Mouse (Mus musculus) neural tube, embryonic 11.5 days (tissue): Measurements from ENCODE around the gene Ndufc2. TPM values are rescaled to one million over a fixed set of nuclear protein-coding genes. Genes with fewer than 3 reads are reported as not detected.

Experiments used
- ATAC-seq: fragments of 200-750 bp; cut with Nextera tagmentation; 2 replicates; pipeline ENCODE4 v1.8.0; 2017; ENCODE audit warnings: moderate number of reproducible peaks, mild to moderate bottlenecking, moderate TSS enrichment, moderate library complexity; ENCODE audit not compliant: insufficient read depth, low FRiP score, low TSS enrichment
- DNase-seq: peaks from one replicate; pipeline ENCODE4 v3.0.0-alpha.2; 2015; ENCODE audit warnings: low spot score
- H3K27ac ChIP-seq: fragments of 300-500 bp; sonication (generic); 2 replicates; pipeline ENCODE4 v1.5.1; 2014; ENCODE audit warnings: low read depth, mild to moderate bottlenecking, low read length
- H3K27me3 ChIP-seq: fragments of 300-500 bp; sonication (generic); 2 replicates; pipeline ENCODE4 v1.6.1; 2014; ENCODE audit warnings: mild to moderate bottlenecking, low read length, mixed read lengths; ENCODE audit not compliant: control insufficient read depth, insufficient read depth
- H3K36me3 ChIP-seq: fragments of 300-500 bp; sonication (generic); 2 replicates; pipeline ENCODE4 v1.6.1; 2014; ENCODE audit warnings: mild to moderate bottlenecking, low read length, moderate library complexity, mixed read lengths; ENCODE audit not compliant: control insufficient read depth, insufficient read depth
- H3K4me1 ChIP-seq: fragments of 300-500 bp; sonication (generic); 2 replicates; pipeline ENCODE4 v1.6.1; 2014; ENCODE audit warnings: low read length, mixed read lengths; ENCODE audit not compliant: control insufficient read depth, insufficient read depth
- H3K4me2 ChIP-seq: fragments of 300-500 bp; sonication (generic); 2 replicates; pipeline ENCODE4 v1.6.1; 2014; ENCODE audit warnings: low read depth, mild to moderate bottlenecking, moderate library complexity
- H3K4me3 ChIP-seq: fragments of 300-500 bp; sonication (generic); 2 replicates; pipeline ENCODE4 v1.5.1; 2014; ENCODE audit warnings: low read depth, low read length
- H3K9ac ChIP-seq: fragments of 300-500 bp; sonication (generic); 2 replicates; pipeline ENCODE4 v1.6.1; 2014; ENCODE audit warnings: mild to moderate bottlenecking, low read length
- H3K9me3 ChIP-seq: fragments of 300-500 bp; sonication (generic); 2 replicates; pipeline ENCODE4 v1.6.1; 2016; ENCODE audit warnings: low read length; ENCODE audit not compliant: control insufficient read depth
- WGBS: fragments of 180-500 bp; shearing (Covaris S2); extraction: QIAGEN DNeasy Blood & Tissue Kit; methylation state at CpG from one replicate; pipeline ENCODE4 v1.1.7; 2014; 5-methylcytosine and 5-hydroxymethylcytosine counted together
- polyA plus RNA-seq: library from polyadenylated mRNA; unstranded; fragments of >200 nt; fragmentation: Nextera tagmentation; extraction: Ambion mirVana; gene quantifications from 2 replicates; pipeline ENCODE4 v1.2.1, GENCODE M21; 2014

The Ndufc2 gene
- polyA plus RNA-seq: 320 and 333 TPM in 2 replicates

DNA sequence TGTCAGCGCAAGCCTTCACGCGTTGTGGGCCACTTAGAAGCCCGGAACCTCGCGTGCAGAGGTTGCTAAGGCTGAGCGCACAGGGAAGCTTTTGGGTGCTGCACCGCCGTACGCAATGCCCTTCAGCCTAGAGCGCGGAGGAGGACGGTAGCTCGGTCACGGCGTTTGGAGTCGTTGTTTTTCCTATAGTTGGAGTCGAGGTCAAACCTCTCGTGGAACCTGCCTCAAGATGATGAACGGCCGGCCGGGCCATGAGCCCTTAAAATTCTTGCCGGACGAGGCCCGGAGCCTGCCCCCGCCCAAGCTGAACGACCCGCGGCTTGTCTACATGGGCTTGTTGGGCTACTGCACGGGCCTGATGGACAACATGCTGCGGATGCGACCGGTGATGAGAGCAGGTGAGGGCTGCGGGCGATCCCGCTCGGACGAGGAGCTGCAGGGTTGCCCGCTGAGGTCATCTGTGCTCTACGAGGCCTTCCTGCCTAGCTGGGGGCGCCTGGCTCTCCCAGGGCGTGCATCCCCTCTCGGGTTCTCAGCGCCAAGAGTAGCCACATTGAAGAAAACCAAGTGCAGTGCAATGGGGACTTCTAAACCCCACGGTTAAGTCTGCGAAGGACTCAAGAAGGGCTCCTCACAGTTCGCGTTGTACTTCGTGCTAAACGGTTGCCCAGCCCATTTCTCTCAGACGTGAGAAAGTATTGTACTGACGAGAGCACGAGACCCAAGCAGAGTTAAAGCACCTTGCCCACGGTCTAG, at the start of gene Ndufc2:
Ndufc2 (plus strand) TSS at position 44 of the 756 bp plus-strand sequence.
- H3K4me2 ChIP-seq: peak within 1 kb of the TSS; percentile 62
- H3K27me3 ChIP-seq: no peaks in the 10 kb centered on the region
- peak; percentile 88 for DNase-seq
- H3K9me3 ChIP-seq: no peaks in the 10 kb centered on the region
- peaks cover 4% of the 10 kb centered on the region for H3K4me1 ChIP-seq
- peak; percentile 88 for ATAC-seq
- H3K36me3 ChIP-seq: no peaks in the 10 kb centered on the region
- peak within 1 kb of the TSS; percentile 67; the same call in 1 of the 2 replicates for H3K27ac ChIP-seq
- under 1% methylated on average over 54 of the region's 54 CpGs for WGBS
- H3K4me3 ChIP-seq: peak within 1 kb of the TSS; percentile 96
- peak within 1 kb of the TSS; percentile 83 for H3K9ac ChIP-seq

DNA sequence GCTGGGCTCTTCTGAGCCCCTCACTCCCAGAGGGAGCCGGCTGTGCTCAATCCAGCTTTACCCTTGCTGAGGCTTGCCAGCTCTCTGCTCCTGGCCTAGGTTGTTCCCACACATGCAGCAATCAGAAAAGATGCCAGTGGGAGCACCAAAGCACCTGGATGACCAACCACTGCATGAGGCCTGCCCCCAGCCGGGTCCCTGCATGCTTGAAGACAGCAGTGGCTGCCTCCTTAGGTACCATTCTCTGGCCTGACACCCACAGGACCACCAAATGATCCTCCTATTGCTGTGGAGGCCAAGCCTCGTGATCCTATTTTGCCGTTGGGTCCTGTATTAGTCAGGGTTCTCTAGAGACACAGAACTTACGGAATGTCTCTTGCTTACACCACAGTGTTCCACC, 48.9 kb upstream of the Ndufc2 start:
- DNase-seq (no peak), ATAC-seq (no peak)
- Histone ChIP-seq H3K27ac (no peak overlapping the region), H3K4me1 (no peaks in the 10 kb centered on the region), H3K9me3 (no peaks in the 10 kb centered on the region), H3K36me3 (no peaks in the 10 kb centered on the region), H3K9ac (no peak overlapping the region), H3K27me3 (no peaks in the 10 kb centered on the region), H3K4me3 (no peak overlapping the region), H3K4me2 (no peak overlapping the region)
- WGBS: 87% methylated on average over 5 of the region's 5 CpGs

DNA sequence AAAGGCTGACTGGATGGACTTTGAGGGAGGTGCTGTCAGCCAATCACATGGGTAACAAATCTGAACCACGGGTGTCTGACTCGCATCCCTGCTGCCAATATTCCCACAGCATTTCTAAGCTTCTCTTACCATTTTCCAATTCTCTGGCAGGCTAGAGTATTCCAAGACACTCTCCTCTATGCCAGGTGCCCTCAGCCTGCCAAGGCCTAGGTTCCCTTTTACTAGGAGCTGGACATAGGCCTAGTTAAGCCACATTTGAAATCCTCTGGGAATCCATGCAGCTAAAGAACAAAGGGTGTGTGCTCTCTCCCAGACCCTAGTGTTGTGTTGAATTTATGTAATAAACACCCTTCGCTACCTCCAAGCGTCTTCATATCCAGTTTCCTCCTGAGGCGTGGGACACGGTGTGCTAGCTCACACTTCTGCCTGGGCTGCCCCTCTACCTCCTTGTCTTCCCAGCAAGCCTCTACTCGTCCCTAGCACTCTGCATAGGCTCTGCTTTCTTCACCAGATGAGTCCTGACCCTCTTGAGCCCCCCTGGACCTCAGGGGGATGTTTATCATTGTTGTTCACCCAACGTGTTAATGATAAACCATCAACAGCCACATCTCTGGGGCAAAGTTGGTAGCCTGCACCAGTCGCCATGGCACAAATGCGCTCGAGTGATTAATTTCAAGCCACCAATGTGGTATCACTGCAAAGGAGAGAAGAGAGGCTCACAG, 47.9 kb upstream of the Ndufc2 start:
- H3K9ac ChIP-seq: no peak overlapping the region
- no peaks in the 10 kb centered on the region for H3K9me3 ChIP-seq
- no peaks in the 10 kb centered on the region for H3K36me3 ChIP-seq
- WGBS: 88% methylated on average over 11 of the region's 11 CpGs
- H3K4me1 ChIP-seq: no peaks in the 10 kb centered on the region
- no peak for DNase-seq
- no peak overlapping the region for H3K4me2 ChIP-seq
- no peak overlapping the region for H3K27ac ChIP-seq
- no peak overlapping the region for H3K4me3 ChIP-seq
- ATAC-seq: no peak
- H3K27me3 ChIP-seq: no peaks in the 10 kb centered on the region

DNA sequence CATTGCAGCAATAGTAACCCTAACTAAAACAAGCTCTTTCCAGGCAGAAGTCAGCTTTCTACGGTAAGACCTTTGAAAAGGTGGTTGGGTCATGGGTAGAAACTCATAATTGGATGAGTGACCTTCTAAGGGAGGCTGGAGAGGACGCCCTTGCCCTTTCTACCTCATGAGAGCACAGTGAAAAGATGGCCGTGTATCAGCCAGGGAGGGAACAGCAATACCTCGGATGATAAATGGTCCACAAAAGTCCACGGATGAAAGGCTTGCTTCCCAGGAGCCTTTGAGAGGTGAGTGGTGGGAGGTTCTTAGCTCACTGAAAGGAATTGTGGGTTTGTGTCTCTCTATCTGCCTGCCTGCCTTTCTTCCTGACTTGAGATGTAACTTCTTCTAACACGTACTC, 46.4 kb upstream of the Ndufc2 start:
- H3K4me3 ChIP-seq: no peak overlapping the region
- DNase-seq (no peak), ATAC-seq (no peak)
- H3K4me1 ChIP-seq: no peaks in the 10 kb centered on the region
- no peak overlapping the region for H3K4me2 ChIP-seq
- no peaks in the 10 kb centered on the region for H3K27me3 ChIP-seq
- 84% methylated on average over 6 of the region's 6 CpGs for WGBS
- H3K9me3 ChIP-seq: no peaks in the 10 kb centered on the region
- no peak overlapping the region for H3K27ac ChIP-seq
- H3K9ac ChIP-seq: no peak overlapping the region
- H3K36me3 ChIP-seq: no peaks in the 10 kb centered on the region

DNA sequence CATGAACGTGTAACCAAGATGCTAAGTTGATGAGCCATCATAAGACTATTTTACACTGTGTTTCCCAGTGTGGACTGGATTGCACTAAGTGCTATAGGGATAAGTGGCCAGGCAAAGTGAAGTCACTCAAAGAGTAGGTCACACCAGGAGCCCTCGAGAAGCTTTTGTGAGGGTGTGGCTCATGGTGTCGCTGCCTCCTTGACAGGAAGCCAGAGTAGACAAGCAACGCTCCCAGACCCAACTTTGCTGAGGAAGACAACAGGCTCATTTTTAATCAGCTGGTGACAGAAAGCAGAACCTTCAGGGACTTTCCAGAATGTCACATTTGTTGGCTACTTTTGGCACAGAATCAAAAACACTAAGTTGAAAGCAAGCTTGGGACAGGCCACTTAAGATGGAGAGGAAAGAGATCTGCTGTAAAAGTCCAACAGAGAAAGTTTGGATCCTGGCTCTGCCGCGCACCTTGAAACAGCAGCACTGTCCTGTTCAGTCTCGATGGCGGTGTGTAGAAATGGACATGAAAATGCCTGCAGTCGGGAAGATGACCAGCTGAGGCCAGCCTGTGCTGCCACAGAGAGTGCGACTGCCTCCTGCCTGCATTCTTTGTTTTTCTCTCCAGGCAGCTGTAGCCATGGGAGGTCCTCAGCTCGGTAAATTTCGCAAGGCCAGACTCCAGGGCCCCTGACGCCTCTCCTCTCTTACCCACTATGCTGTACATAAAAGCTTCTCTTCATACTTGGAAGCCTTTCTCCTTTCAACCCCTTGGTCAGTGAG, 44.5 kb upstream of the Ndufc2 start:
- no peaks in the 10 kb centered on the region for H3K9me3 ChIP-seq
- DNase-seq (no peak), ATAC-seq (no peak)
- 42% methylated on average over 13 of the region's 13 CpGs for WGBS
- no peaks in the 10 kb centered on the region for H3K4me1 ChIP-seq
- H3K9ac ChIP-seq: no peak overlapping the region
- H3K36me3 ChIP-seq: no peaks in the 10 kb centered on the region
- no peak overlapping the region for H3K27ac ChIP-seq
- H3K4me3 ChIP-seq: no peak overlapping the region
- no peak overlapping the region for H3K4me2 ChIP-seq
- no peaks in the 10 kb centered on the region for H3K27me3 ChIP-seq

DNA sequence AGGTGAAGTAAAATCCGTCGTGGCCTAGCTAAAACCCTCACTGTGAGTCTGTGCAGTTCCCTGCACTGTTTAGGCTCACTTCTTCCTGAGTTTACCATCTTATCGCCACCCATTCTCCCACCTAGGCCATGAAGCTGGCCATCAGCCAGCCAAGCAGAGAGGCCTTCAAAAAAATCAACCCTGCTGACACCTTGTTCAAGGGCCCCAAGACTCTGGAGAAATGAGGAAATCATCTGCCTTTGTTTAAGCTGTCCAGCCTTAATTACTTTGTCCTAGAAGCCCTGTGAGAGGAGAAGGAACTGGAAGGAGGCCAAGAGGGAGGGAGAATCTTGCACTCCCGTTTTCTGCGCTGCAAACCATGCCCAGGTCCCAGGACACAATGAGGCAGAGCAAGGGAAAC, 43.5 kb upstream of the Ndufc2 start:
- WGBS: 89% methylated on average over 5 of the region's 5 CpGs
- Histone ChIP-seq H3K4me1 (no peaks in the 10 kb centered on the region), H3K4me2 (no peak overlapping the region), H3K9me3 (no peaks in the 10 kb centered on the region), H3K9ac (no peak overlapping the region), H3K36me3 (no peaks in the 10 kb centered on the region), H3K27me3 (no peaks in the 10 kb centered on the region), H3K4me3 (no peak overlapping the region), H3K27ac (no peak overlapping the region)
- ATAC-seq: no peak
- no peak for DNase-seq

DNA sequence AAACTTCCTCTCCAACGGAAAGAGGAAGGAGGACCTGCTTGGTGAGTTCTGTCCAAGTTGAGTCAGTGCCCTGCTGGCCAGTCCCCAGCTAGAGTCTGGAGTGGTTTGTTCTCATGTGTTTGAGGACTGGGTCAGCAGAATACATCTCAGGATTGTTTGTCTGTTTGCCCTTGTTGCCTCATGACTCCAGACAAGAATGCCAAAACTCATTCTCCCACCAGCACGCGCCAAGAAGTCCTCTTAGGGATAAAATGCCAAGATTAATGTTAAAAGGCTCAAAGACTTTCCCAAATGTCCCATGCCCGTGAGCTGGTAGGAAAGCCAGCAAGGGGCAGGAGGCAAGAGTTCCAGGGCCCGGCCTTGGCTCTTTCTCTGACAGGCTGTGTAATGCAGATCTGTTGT, 42.9 kb upstream of the Ndufc2 start:
- DNase-seq (no peak), ATAC-seq (no peak)
- no peak overlapping the region for H3K4me2 ChIP-seq
- no peak overlapping the region for H3K27ac ChIP-seq
- H3K9me3 ChIP-seq: no peaks in the 10 kb centered on the region
- H3K36me3 ChIP-seq: no peaks in the 10 kb centered on the region
- H3K4me1 ChIP-seq: no peaks in the 10 kb centered on the region
- H3K27me3 ChIP-seq: no peaks in the 10 kb centered on the region
- no peak overlapping the region for H3K4me3 ChIP-seq
- WGBS: 85% methylated on average over 5 of the region's 5 CpGs
- H3K9ac ChIP-seq: no peak overlapping the region

DNA sequence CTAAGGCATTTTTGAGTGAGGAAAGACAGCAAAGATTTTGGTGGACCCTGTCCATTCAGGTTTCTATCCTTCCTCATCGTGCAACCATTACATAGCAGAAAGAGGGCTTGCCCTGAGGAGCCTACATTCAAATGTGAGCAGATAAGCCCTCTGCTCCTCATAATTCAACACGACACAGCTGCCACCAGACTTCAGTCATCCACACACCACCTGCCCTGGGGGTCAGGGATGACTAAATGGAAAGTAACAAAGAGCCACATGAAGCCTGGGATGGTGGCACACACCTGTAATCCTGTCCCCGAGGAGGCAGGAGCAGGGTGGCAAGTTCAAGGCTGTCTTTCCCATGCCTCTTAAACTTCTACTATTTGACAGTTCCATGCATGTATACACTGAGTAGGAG, 42.0 kb upstream of the Ndufc2 start:
- H3K27ac ChIP-seq: no peak overlapping the region

More for the DNA sequence above, 42.0 kb upstream of the Ndufc2 start:
- DNase-seq (no peak), ATAC-seq (no peak)
- WGBS: 74% methylated on average over 3 of the region's 3 CpGs
- no peak overlapping the region for H3K4me2 ChIP-seq
- no peaks in the 10 kb centered on the region for H3K36me3 ChIP-seq
- no peak overlapping the region for H3K9ac ChIP-seq
- no peaks in the 10 kb centered on the region for H3K9me3 ChIP-seq
- H3K27me3 ChIP-seq: no peaks in the 10 kb centered on the region
- H3K4me1 ChIP-seq: no peaks in the 10 kb centered on the region
- H3K4me3 ChIP-seq: no peak overlapping the region
